Mouse (Mus musculus) stomach, postnatal 0 days (tissue): ENCODE data around the gene Sdhb. TPM values are rescaled to one million over a fixed set of nuclear protein-coding genes. Genes with fewer than 3 reads are reported as not detected.
A peak's percentile ranks its signal among the peaks of the same experiment; 100 is the strongest.

ENCODE experiments used
- ATAC-seq: fragments of 200-750 bp; cut with Nextera tagmentation; 2 replicates; pipeline ENCODE4 v1.8.0; 2017; ENCODE audit not compliant: low FRiP score, low TSS enrichment
- DNase-seq: peaks from one replicate; pipeline ENCODE4 v3.0.0-alpha.2; 2016; ENCODE audit warnings: low spot score
- H3K27ac ChIP-seq: fragments of 300-500 bp; sonication (generic); replicated peaks from 2 replicates; pipeline ENCODE4 v1.5.1; 2014; ENCODE audit warnings: mild to moderate bottlenecking, control low read depth
- H3K27me3 ChIP-seq: fragments of 300-500 bp; sonication (generic); 2 replicates; pipeline ENCODE4 v1.6.1; 2014; ENCODE audit warnings: low read length; ENCODE audit not compliant: control insufficient read depth, insufficient read depth
- H3K36me3 ChIP-seq: fragments of 300-500 bp; sonication (generic); 2 replicates; pipeline ENCODE4 v1.6.1; 2014; ENCODE audit warnings: low read length, mixed read lengths; ENCODE audit not compliant: control insufficient read depth, insufficient read depth
- H3K4me1 ChIP-seq: fragments of 300-500 bp; sonication (generic); replicated peaks from 2 replicates; pipeline ENCODE4 v1.6.1; 2014; ENCODE audit warnings: antibody characterized with exemption; ENCODE audit not compliant: control insufficient read depth, insufficient read depth
- H3K4me2 ChIP-seq: fragments of 300-500 bp; sonication (generic); replicated peaks from 2 replicates; pipeline ENCODE4 v1.6.1; 2014; ENCODE audit warnings: low read depth, mild to moderate bottlenecking, control low read depth, moderate library complexity
- H3K4me3 ChIP-seq: fragments of 300-500 bp; sonication (generic); 2 replicates; pipeline ENCODE4 v1.5.1; 2014; ENCODE audit warnings: low read depth, low read length, control low read depth
- H3K9ac ChIP-seq: fragments of 300-500 bp; sonication (generic); 2 replicates; pipeline ENCODE4 v1.6.1; 2014; ENCODE audit warnings: mild to moderate bottlenecking, low read length, control low read depth, mixed read lengths
- H3K9me3 ChIP-seq: fragments of 300-500 bp; sonication (generic); 2 replicates; pipeline ENCODE4 v1.6.1; 2016; ENCODE audit warnings: low read length; ENCODE audit not compliant: control insufficient read depth
- CTCF ChIP-seq: IDR thresholded peaks from 2 replicates; pipeline ENCODE4 v1.5.1; 2016; ENCODE audit warnings: antibody characterized with exemption, low read depth, mild to moderate bottlenecking, moderate library complexity
- EP300 ChIP-seq: optimal IDR thresholded peaks from 2 replicates; pipeline ENCODE3; 2016; ENCODE audit warnings: antibody characterized with exemption
- WGBS: fragments of 180-500 bp; shearing (Covaris S2); extraction: QIAGEN DNeasy Blood & Tissue Kit; methylation state at CpG from one replicate; pipeline ENCODE4 v1.1.7; 2014; 5-methylcytosine and 5-hydroxymethylcytosine counted together
- polyA plus RNA-seq: library from polyadenylated mRNA; unstranded; fragments of >200 nt; fragmentation: Nextera tagmentation; extraction: Ambion mirVana; gene quantifications from 2 replicates; pipeline ENCODE4 v1.2.1, GENCODE M21; 2015

The Sdhb gene
- polyA plus RNA-seq, 1 experiment from 2014 or later = 382 TPM

- H3K4me3 ChIP-seq = no peak overlapping the region
- H3K9me3 ChIP-seq = no peaks in the 10 kb centered on the region
- no peak overlapping the region for H3K9ac ChIP-seq
- no peak overlapping the region for H3K4me2 ChIP-seq
- WGBS = 80% methylated on average over 10 of the region's 10 CpGs
- H3K27ac ChIP-seq = no peak overlapping the region
- no peak for ATAC-seq
- no peak for TF ChIP-seq CTCF
- no peak for TF ChIP-seq EP300
- no peak for DNase-seq
- no peaks in the 10 kb centered on the region for H3K4me1 ChIP-seq
- H3K36me3 ChIP-seq = no peaks in the 10 kb centered on the region
- no peaks in the 10 kb centered on the region for H3K27me3 ChIP-seq
Measured at GRCm38 (mm10) chr4:140959715-140960479, 1.1 kb upstream of the Sdhb start.

GRCm38 (mm10) chr4:140961467-140962206 is 634 bp downstream of the Sdhb start:
- no peak for DNase-seq
- no peaks in the 10 kb centered on the region for H3K4me1 ChIP-seq
- no peaks in the 10 kb centered on the region for H3K36me3 ChIP-seq
- peak overlapping the region; percentile 93 for H3K9ac ChIP-seq
- WGBS = under 1% methylated on average over 38 of the region's 38 CpGs
- ATAC-seq = peak; percentile 0; the same call in 1 of the 2 replicates
- peak overlapping the region; percentile 90 for H3K27ac ChIP-seq
- H3K4me2 ChIP-seq = peak overlapping the region; percentile 91
- no peak for TF ChIP-seq CTCF
- no peak for TF ChIP-seq EP300
- H3K4me3 ChIP-seq = peak overlapping the region; percentile 89
- H3K9me3 ChIP-seq = no peaks in the 10 kb centered on the region
- H3K27me3 ChIP-seq = no peaks in the 10 kb centered on the region

- H3K4me1 ChIP-seq = no peaks in the 10 kb centered on the region
- H3K9me3 ChIP-seq = no peaks in the 10 kb centered on the region
- no peak for DNase-seq
- WGBS = 54% methylated on average over 8 of the region's 8 CpGs
- H3K4me2 ChIP-seq = peak overlapping the region; percentile 91
- H3K36me3 ChIP-seq = no peaks in the 10 kb centered on the region
- H3K27ac ChIP-seq = peak overlapping the region; percentile 90; the same call in 1 of the 2 replicates
- H3K27me3 ChIP-seq = no peaks in the 10 kb centered on the region
- no peak for ATAC-seq
- peak overlapping the region; percentile 89 for H3K4me3 ChIP-seq
- TF ChIP-seq CTCF = no peak
- peak overlapping the region; percentile 93; the same call in 1 of the 2 replicates for H3K9ac ChIP-seq
Measured at GRCm38 (mm10) chr4:140962207-140962909, 1.4 kb downstream of the Sdhb start.

- Histone ChIP-seq H3K27me3 (no peaks in the 10 kb centered on the region), H3K4me1 (no peaks in the 10 kb centered on the region), H3K9ac (no peak overlapping the region), H3K36me3 (no peaks in the 10 kb centered on the region), H3K27ac (peak overlapping the region; percentile 75), H3K9me3 (no peaks in the 10 kb centered on the region), H3K4me2 (0 out of 2 replicates have a peak overlapping the region, but pooled peaks have one; percentile 91), H3K4me3 (no peak overlapping the region)
- 22% methylated on average over 5 of the region's 5 CpGs for WGBS
- ATAC-seq (peak; percentile 18; the same call in 1 of the 2 replicates), DNase-seq (peak; percentile 81)
- no peak for TF ChIP-seq CTCF
- no peak for TF ChIP-seq EP300
Measured at GRCm38 (mm10) chr4:140962950-140963349, 1.9 kb downstream of the Sdhb start.

GRCm38 (mm10) chr4:140963941-140964597 is 3.1 kb downstream of the Sdhb start:
- TF ChIP-seq EP300 (no peak), CTCF (no peak)
- 58% methylated on average over 9 of the region's 9 CpGs for WGBS
- ATAC-seq = no peak
- Histone ChIP-seq H3K4me3 (no peak overlapping the region), H3K9ac (no peak overlapping the region), H3K36me3 (peaks cover 2% of the 10 kb centered on the region; the same call in 1 of the 2 replicates), H3K4me1 (no peaks in the 10 kb centered on the region), H3K4me2 (no peak overlapping the region), H3K27me3 (no peaks in the 10 kb centered on the region), H3K27ac (peak overlapping the region; percentile 70; the same call in 1 of the 2 replicates), H3K9me3 (no peaks in the 10 kb centered on the region)
- DNase-seq = no peak
